Mouse (Mus musculus) lung, embryonic 14.5 days (tissue): ENCODE measurements at regions not wholly inside any gene's neighbourhood (a gene's known extent, or its start where the extent isn't known, plus 50 kb on each side); places are given as distances from the start of the nearest gene placed in this dataset.

ENCODE experiments used
- ATAC-seq: fragments of 200-750 bp; cut with Nextera tagmentation; 2 replicates; pipeline ENCODE4 v1.8.0; 2017; ENCODE audit warnings: mild to moderate bottlenecking, moderate TSS enrichment, moderate library complexity; ENCODE audit not compliant: insufficient read depth
- DNase-seq: peaks from one replicate; pipeline ENCODE4 v3.0.0-alpha.2; 2015
- H3K27ac ChIP-seq: fragments of 300-500 bp; sonication (generic); 2 replicates; pipeline ENCODE4 v1.5.1; 2014; ENCODE audit warnings: low read depth, mild to moderate bottlenecking, moderate library complexity
- H3K27me3 ChIP-seq: fragments of 300-500 bp; sonication (generic); 2 replicates; pipeline ENCODE4 v1.6.1; 2014; ENCODE audit warnings: low read length, control low read depth; ENCODE audit not compliant: insufficient read depth
- H3K36me3 ChIP-seq: fragments of 300-500 bp; sonication (generic); 2 replicates; pipeline ENCODE4 v1.6.1; 2014; ENCODE audit warnings: control low read depth; ENCODE audit not compliant: insufficient read depth
- H3K4me1 ChIP-seq: fragments of 300-500 bp; sonication (generic); 2 replicates; pipeline ENCODE4 v1.6.1; 2014; ENCODE audit warnings: antibody characterized with exemption, control low read depth; ENCODE audit not compliant: insufficient read depth
- H3K4me2 ChIP-seq: fragments of 300-500 bp; sonication (generic); 2 replicates; pipeline ENCODE4 v1.6.1; 2014; ENCODE audit warnings: mild to moderate bottlenecking
- H3K4me3 ChIP-seq: fragments of 300-500 bp; sonication (generic); 2 replicates; pipeline ENCODE4 v1.5.1; 2014; ENCODE audit warnings: low read depth, low read length
- H3K9ac ChIP-seq: fragments of 300-500 bp; sonication (generic); 2 replicates; pipeline ENCODE4 v1.6.1; 2014
- H3K9me3 ChIP-seq: fragments of 300-500 bp; sonication (generic); 2 replicates; pipeline ENCODE4 v1.6.1; 2016; ENCODE audit warnings: low read depth, low read length, control low read depth
- CTCF ChIP-seq: IDR thresholded peaks from 2 replicates; pipeline ENCODE4 v1.5.1; 2016; ENCODE audit warnings: antibody characterized with exemption, low read depth
- WGBS: fragments of 180-500 bp; shearing (Covaris S2); extraction: QIAGEN DNeasy Blood & Tissue Kit; methylation state at CpG from one replicate; pipeline ENCODE4 v1.1.7; 2014; 5-methylcytosine and 5-hydroxymethylcytosine counted together

GRCm38 (mm10) chr15:24793381-24793780 lies 620.2 kb downstream of the Basp1 start:
- no peaks in the 10 kb centered on the region for H3K36me3 ChIP-seq
- H3K4me1 ChIP-seq = no peaks in the 10 kb centered on the region
- 62% methylated on average over 4 of the region's 4 CpGs for WGBS
- ATAC-seq (no peak), DNase-seq (no peak)
- H3K9me3 ChIP-seq = no peaks in the 10 kb centered on the region
- no peak overlapping the region for H3K4me2 ChIP-seq
- H3K4me3 ChIP-seq = no peak overlapping the region
- H3K27ac ChIP-seq = no peak overlapping the region
- no peak overlapping the region for H3K9ac ChIP-seq
- TF ChIP-seq CTCF = no peak
- no peaks in the 10 kb centered on the region for H3K27me3 ChIP-seq

- Histone ChIP-seq H3K9ac (no peak overlapping the region), H3K4me1 (no peaks in the 10 kb centered on the region), H3K4me3 (no peak overlapping the region), H3K4me2 (no peak overlapping the region), H3K9me3 (no peaks in the 10 kb centered on the region), H3K27ac (no peak overlapping the region), H3K36me3 (no peaks in the 10 kb centered on the region), H3K27me3 (no peaks in the 10 kb centered on the region)
- TF ChIP-seq CTCF = no peak
- 52% methylated on average over 3 of the region's 3 CpGs for WGBS
- ATAC-seq (no peak), DNase-seq (no peak)
Observed at GRCm38 (mm10) chr15:24786336-24786735, 627.2 kb downstream of the Basp1 start.

GRCm38 (mm10) chr15:24778234-24778633 lies 635.3 kb downstream of the Basp1 start:
- WGBS = 78% methylated on average over 1 of the region's 1 CpGs
- no peak overlapping the region for H3K9ac ChIP-seq
- H3K9me3 ChIP-seq = no peaks in the 10 kb centered on the region

GRCm38 (mm10) chr15:24751480-24752157 lies 661.9 kb downstream of the Basp1 start:
- no peaks in the 10 kb centered on the region for H3K27me3 ChIP-seq
- no peak overlapping the region for H3K27ac ChIP-seq
- no peak overlapping the region for H3K4me3 ChIP-seq
- no peaks in the 10 kb centered on the region for H3K36me3 ChIP-seq
- WGBS = 22% methylated on average over 2 of the region's 2 CpGs
- TF ChIP-seq CTCF = no peak
- DNase-seq = no peak
- no peak for ATAC-seq
- H3K4me2 ChIP-seq = no peak overlapping the region
- H3K9me3 ChIP-seq = no peaks in the 10 kb centered on the region
- no peaks in the 10 kb centered on the region for H3K4me1 ChIP-seq
- no peak overlapping the region for H3K9ac ChIP-seq

More at GRCm38 (mm10) chr15:24778234-24778633, 635.3 kb downstream of the Basp1 start:
- H3K4me3 ChIP-seq = no peak overlapping the region
- H3K27ac ChIP-seq = no peak overlapping the region
- no peaks in the 10 kb centered on the region for H3K27me3 ChIP-seq
- no peaks in the 10 kb centered on the region for H3K4me1 ChIP-seq
- ATAC-seq = no peak
- no peak overlapping the region for H3K4me2 ChIP-seq
- TF ChIP-seq CTCF = no peak
- DNase-seq = no peak
- H3K36me3 ChIP-seq = no peaks in the 10 kb centered on the region

- Histone ChIP-seq H3K4me3 (no peak overlapping the region), H3K9ac (no peak overlapping the region), H3K27ac (no peak overlapping the region), H3K4me1 (no peaks in the 10 kb centered on the region), H3K36me3 (no peaks in the 10 kb centered on the region), H3K4me2 (no peak overlapping the region), H3K27me3 (no peaks in the 10 kb centered on the region), H3K9me3 (no peaks in the 10 kb centered on the region)
- ATAC-seq = no peak
- no peak for DNase-seq
- WGBS = 61% methylated on average over 6 of the region's 6 CpGs
- no peak for TF ChIP-seq CTCF
Observed at GRCm38 (mm10) chr15:24743240-24743639, 670.3 kb downstream of the Basp1 start.

- Histone ChIP-seq H3K4me2 (no peak overlapping the region), H3K27ac (no peak overlapping the region), H3K27me3 (no peaks in the 10 kb centered on the region), H3K4me3 (no peak overlapping the region), H3K9ac (no peak overlapping the region), H3K36me3 (no peaks in the 10 kb centered on the region), H3K4me1 (no peaks in the 10 kb centered on the region), H3K9me3 (no peaks in the 10 kb centered on the region)
- WGBS = 81% methylated on average over 4 of the region's 4 CpGs
- ATAC-seq (no peak), DNase-seq (no peak)
- TF ChIP-seq CTCF = no peak
Observed at GRCm38 (mm10) chr15:24725170-24725569, 688.4 kb downstream of the Basp1 start.

GRCm38 (mm10) chr15:24724664-24725063 lies 688.9 kb downstream of the Basp1 start:
- peak; percentile 64 for TF ChIP-seq CTCF
- Histone ChIP-seq H3K4me2 (no peak overlapping the region), H3K4me1 (no peaks in the 10 kb centered on the region), H3K9ac (no peak overlapping the region), H3K36me3 (no peaks in the 10 kb centered on the region), H3K4me3 (no peak overlapping the region), H3K27me3 (no peaks in the 10 kb centered on the region), H3K9me3 (no peaks in the 10 kb centered on the region), H3K27ac (no peak overlapping the region)
- no peak; the same call in 1 of the 2 replicates for ATAC-seq
- peak; percentile 68 for DNase-seq
- WGBS = 40% methylated on average over 4 of the region's 4 CpGs
